In genomic region chr17:92733941-92734340, GRCm38 (mm10) we compare ENCODE assay signal across 24 mouse cellular contexts.
"Had no signal": no experiment of that assay in that cellular context is flagged by ENCODE, and none has a peak within 500 bp of the region (broad histone marks: within the 10 kb centered on the region; RNA-seq: fewer than 3 reads in every experiment).

No protein-coding gene starts in this region.

- H3K36me3 ChIP-seq: embryonic facial prominence, embryonic 10.5 days; embryonic facial prominence, embryonic 12.5 days; embryonic facial prominence, embryonic 13.5 days; embryonic facial prominence, embryonic 15.5 days; forebrain, embryonic 10.5 days; forebrain, embryonic 12.5 days; forebrain, embryonic 15.5 days; heart, embryonic 10.5 days had no signal

- DNase-seq: cerebellum, adult 9-10 months; cerebellum, adult 9-11 months; cerebellum, postnatal 10 days; cerebellum, postnatal 14 days; cerebellum, postnatal 25 days; cerebellum, postnatal 36 days; embryo, embryonic 11 days; forebrain, postnatal 0 days; gastrocnemius, postnatal 10 days; gastrocnemius, postnatal 14 days; gastrocnemius, postnatal 25 days; gastrocnemius, postnatal 36 days; heart, adult 18-20 months; heart, adult 2 months had no signal

- H3K4me1 ChIP-seq: embryonic facial prominence, embryonic 10.5 days; embryonic facial prominence, embryonic 12.5 days; embryonic facial prominence, embryonic 13.5 days; embryonic facial prominence, embryonic 15.5 days; forebrain, embryonic 10.5 days; forebrain, embryonic 12.5 days; forebrain, embryonic 13.5 days; forebrain, embryonic 15.5 days; heart, embryonic 10.5 days had no signal

- H3K27me3 ChIP-seq: embryonic facial prominence, embryonic 12.5 days; embryonic facial prominence, embryonic 13.5 days; embryonic facial prominence, embryonic 15.5 days; forebrain, embryonic 12.5 days; forebrain, embryonic 13.5 days; forebrain, embryonic 15.5 days had no signal

- H3K4me3 ChIP-seq: embryonic facial prominence, embryonic 10.5 days; embryonic facial prominence, embryonic 12.5 days; embryonic facial prominence, embryonic 13.5 days; embryonic facial prominence, embryonic 15.5 days; erythroblast, embryonic 14.5 days; forebrain, embryonic 10.5 days; forebrain, embryonic 12.5 days; forebrain, embryonic 13.5 days; forebrain, embryonic 15.5 days; heart, adult 2 months; heart, embryonic 10.5 days had no signal

- H3K27ac ChIP-seq: embryonic facial prominence, embryonic 10.5 days; embryonic facial prominence, embryonic 12.5 days; embryonic facial prominence, embryonic 13.5 days; embryonic facial prominence, embryonic 15.5 days; forebrain, embryonic 10.5 days; forebrain, embryonic 12.5 days; forebrain, embryonic 13.5 days; forebrain, embryonic 15.5 days; heart, adult 2 months; heart, embryonic 10.5 days had no signal

- H3K9me3 ChIP-seq: embryonic facial prominence, embryonic 10.5 days; embryonic facial prominence, embryonic 12.5 days; embryonic facial prominence, embryonic 13.5 days; embryonic facial prominence, embryonic 15.5 days; forebrain, embryonic 10.5 days; forebrain, embryonic 12.5 days; forebrain, embryonic 13.5 days; forebrain, embryonic 15.5 days; heart, embryonic 10.5 days had no signal

- H3K9ac ChIP-seq: embryonic facial prominence, embryonic 12.5 days; embryonic facial prominence, embryonic 13.5 days; embryonic facial prominence, embryonic 15.5 days; forebrain, embryonic 12.5 days; forebrain, embryonic 13.5 days; forebrain, embryonic 15.5 days; forebrain, postnatal 0 days had no signal
